Mouse (Mus musculus) monocyte, adult 2 months (primary cell): ENCODE measurements at regions not wholly inside any gene's neighbourhood (a gene's known extent, or its start where the extent isn't known, plus 50 kb on each side); places are given as distances from the start of the nearest gene placed in this dataset.

Source experiments
- DNase-seq, 2 experiments: peaks; one replicate each; pipeline ENCODE4 v3.0.0; 2022; ENCODE audit warnings: low spot score in 2 of 2, low read depth in 1 of 2

- DNase-seq: no peak
Measured at GRCm38 (mm10) chr4:131549581-131549980, 288.5 kb downstream of the Ptpru start.

- no peak for DNase-seq
Measured at GRCm38 (mm10) chr4:131558513-131558912, 279.6 kb downstream of the Ptpru start.

GRCm38 (mm10) chr4:131563851-131564250 is 274.2 kb downstream of the Ptpru start:
- no peak for DNase-seq

- no peak for DNase-seq
Measured at GRCm38 (mm10) chr4:131565203-131565602, 272.9 kb downstream of the Ptpru start.

DNA sequence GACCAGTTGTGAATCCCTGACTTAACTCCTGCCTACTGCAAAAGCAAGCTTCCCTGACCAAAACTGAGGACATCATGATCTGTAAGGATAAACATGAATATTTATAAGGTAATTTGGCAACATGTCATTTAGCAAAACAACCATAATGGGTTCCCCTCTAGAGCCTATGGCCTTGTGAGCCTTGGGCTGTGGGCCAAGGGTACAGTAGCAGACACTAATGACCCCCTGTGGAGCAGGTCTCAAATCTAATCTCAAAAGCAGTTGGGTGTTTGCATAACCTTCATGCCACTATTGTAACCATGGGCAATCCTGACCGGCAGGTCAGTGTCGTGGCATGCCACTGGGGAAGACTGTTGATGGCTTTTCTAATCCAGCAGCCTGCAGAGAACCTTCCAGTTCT is 270.8 kb downstream of the Ptpru start:
- DNase-seq: no peak

DNA sequence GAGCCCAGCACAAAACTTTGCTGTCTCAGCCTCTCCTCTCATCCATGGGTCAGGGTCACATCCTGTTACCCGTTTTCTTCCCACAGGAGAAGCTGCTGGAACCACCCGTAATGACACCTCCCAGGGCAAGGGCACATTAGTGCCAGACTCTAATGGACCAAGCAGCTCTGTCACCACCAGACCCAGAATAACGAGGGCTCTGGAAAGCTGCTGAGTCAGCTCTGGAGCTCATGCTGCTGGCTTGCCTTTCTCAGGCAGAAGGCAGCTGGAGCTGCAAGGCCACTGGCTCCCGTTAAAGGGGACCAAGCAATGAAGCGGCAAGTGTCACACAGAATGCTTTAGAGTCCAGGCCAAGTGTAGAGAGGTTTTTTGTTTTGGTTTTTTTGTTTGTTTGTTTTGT is 268.9 kb downstream of the Ptpru start:
- no peak for DNase-seq

GRCm38 (mm10) chr4:131577571-131577970 is 260.5 kb downstream of the Ptpru start:
- no peak for DNase-seq

DNA sequence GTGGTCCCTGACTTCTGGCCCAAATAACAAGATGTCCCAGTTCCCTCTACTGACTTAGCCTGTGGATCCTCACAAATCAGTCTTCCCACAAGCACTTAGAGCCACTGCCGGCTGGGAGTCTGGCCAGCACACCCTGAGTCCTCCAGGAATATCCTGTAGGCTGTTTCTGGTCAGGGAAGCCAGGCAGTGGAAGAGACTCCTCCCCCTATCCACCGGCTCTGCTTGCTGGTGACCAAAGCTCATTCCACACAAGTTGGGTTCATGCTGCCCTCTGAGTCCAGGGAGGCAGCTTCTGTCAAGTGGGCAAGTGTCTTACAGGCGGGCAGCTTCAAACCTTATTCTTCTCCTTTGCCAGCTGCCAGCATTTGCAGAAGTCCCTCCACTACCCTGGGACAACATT is 252.1 kb downstream of the Ptpru start:
- DNase-seq: no peak

DNA sequence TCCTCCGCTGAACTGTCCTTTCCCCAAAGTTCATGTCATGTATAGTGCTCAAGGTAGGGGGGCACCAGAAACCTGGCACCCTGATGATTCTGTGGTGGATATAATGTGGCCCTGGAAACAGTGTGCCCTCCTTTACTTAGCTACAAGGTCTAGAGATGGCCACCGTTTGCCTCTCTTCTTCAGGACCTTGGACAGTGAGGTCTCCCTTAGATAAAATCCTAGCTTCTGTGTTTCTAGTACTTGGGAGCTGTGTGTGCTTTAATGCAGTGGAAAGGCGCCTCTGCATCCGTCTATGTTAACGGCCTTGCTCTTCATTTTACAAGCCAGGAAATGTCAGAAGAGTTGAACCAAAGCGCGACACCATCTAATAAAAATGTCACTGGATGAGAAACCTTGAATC is 250.6 kb downstream of the Ptpru start:
- DNase-seq: no peak

DNA sequence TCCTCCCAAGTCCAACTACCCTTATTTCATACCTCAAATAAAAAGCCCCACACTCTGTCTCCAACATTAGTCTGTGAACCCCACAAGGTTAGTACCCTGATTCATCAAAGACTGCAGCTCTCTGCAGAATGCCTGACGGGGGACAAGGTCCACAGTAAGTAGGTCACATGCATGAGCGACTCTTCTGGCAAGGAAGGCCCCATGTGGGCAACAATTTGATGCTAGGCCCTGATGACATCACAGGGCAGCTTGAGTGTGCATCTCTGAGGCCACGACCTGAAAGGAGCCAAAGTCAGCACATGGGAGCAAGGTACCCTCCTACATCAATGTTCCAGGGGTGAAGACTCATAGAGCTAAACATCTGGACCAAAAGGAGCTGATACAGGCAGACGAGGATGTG is 248.0 kb downstream of the Ptpru start:
- DNase-seq: no peak

DNA sequence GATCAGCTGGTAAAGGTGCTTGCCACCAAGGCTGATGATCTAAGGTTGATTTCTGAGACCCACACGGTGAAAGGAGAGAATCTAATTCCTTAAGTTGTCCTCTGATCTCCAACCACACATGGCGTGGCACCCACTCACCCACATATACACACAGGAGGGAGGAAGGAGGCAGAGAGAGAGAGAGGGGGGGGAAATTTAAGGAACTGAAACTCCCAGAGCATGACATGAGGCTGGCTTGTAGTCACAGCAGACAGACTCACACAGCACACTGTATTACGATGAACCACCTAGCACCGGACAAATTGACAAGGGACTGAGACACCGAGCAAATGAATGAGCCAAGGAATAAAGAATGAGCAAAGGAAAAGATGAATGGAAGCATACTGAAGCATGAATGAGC is 246.6 kb downstream of the Ptpru start:
- no peak for DNase-seq

DNA sequence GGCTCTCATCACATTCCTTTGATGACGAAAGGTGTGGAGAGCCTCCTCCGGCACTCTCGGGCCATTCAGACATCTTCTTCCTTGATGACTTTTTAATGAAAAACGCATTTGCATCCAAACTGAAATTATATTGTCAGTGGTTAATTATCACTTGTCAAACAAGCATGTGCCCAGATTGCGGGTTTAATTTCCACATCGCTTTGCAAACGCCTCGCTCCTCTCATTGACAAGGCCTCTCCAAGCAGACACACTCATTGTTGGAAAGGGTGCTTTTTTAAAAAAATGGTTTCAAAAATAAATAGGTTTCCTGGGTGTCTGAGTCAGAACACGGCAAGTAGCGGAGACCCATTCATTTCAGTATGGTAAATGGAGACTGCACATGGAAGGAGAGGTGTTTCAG is 240.1 kb downstream of the Ptpru start:
- DNase-seq: no peak

GRCm38 (mm10) chr4:131614434-131614833 is 223.7 kb downstream of the Ptpru start:
- DNase-seq: no peak

GRCm38 (mm10) chr4:131615587-131615986 is 222.5 kb downstream of the Ptpru start:
- DNase-seq: no peak

- DNase-seq: no peak
Measured at GRCm38 (mm10) chr4:131638105-131638504, 200.0 kb downstream of the Ptpru start.

DNA sequence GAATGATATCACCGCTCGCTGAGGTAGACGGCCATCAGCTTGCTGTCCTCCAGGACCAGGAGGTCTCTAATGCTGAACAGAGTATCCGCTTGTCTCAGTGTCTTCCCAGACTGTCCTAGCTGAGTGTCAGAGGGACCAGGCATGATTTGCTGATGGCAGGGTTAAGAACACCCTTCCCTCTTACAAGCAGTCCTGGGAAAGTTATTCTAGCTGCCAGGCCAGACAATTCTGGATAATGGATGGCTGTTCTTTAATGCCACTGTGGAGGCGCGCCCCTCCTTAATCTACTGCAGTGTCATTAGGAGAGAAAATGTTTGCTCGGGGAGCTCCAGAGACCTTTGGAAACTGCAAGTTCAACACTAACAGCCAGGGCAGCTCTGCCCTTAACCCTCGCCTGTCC is 182.1 kb downstream of the Ptpru start:
- no peak for DNase-seq

DNA sequence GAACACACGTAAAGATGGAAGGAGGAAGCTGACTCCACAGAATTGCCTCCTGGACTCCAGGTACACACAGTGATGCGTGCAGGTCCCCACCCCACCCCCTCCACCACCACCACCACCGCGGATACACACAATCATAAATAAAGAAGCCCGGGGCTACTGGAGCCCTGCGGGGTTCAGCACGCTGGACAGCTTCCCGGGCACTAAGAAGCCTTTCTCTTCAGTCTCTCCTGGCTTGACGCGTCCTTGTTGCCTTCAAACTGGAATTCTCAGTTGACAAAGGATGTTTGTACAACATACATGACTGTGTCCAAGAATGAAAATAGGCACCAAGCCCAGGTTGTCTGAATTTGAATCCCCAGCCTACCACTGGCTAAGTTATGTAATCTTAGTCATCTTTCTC is 180.2 kb downstream of the Ptpru start:
- DNase-seq: no peak

- no peak for DNase-seq
Measured at GRCm38 (mm10) chr4:131660931-131661330, 177.2 kb downstream of the Ptpru start.

GRCm38 (mm10) chr4:131671784-131672515 is 166.1 kb downstream of the Ptpru start:
- no peak for DNase-seq

DNA sequence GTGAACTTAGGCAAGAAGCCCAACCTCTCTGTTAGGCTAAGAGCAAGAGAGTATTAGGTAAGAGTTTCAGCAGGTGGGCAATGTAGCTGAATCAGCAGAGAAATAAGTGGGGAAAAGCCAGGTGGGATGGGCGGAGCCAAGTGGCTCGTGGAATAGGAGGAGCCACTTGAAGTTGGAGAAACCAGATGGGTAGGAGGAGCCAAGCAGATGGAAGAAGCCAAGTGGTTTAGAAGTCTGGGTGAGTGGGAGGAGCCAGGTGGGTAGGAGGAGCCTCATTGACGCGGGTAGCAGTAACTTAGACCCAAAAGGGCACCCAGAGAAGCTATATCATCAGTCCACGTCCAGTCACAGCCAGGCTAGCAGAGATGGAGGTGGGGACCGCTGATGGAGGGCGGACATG is 160.1 kb downstream of the Ptpru start:
- no peak for DNase-seq

DNA sequence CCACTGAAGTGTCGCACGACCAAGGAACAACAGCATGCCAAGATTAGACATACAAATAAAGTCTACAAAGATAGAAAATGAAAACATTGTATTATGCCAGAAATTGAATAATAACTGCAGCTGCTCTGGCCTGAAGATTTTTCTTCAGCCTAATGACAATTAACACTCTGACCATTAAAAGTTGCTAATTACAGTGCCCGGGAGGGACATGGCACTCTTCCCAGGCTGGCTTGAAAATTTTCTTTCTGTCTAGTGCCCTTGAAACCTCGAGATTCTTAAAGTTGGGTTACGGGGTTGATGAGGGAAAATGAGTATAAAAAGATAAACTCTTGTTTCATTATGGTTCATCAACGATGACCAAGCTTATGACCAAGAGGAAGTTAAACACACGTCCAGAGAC is 154.9 kb downstream of the Ptpru start:
- no peak for DNase-seq

DNA sequence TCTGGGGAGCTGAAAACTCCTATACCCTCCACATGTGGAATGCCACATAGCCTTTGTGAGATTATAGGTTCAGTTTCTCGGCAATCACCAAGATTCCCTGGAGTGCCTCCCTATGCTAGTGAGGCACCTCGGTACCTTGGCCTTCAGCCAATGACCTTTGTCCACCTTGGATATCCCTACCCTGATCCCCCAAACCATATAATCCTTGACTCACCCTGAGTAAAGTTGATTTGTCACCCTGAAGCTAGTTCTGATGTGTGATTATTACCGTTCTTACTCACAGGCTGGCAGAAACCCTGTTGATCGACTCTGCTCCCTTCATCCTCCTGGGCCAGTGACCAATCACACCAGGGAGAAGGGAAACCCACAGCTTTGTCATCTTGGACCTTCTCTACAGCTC is 152.5 kb downstream of the Ptpru start:
- no peak for DNase-seq

DNA sequence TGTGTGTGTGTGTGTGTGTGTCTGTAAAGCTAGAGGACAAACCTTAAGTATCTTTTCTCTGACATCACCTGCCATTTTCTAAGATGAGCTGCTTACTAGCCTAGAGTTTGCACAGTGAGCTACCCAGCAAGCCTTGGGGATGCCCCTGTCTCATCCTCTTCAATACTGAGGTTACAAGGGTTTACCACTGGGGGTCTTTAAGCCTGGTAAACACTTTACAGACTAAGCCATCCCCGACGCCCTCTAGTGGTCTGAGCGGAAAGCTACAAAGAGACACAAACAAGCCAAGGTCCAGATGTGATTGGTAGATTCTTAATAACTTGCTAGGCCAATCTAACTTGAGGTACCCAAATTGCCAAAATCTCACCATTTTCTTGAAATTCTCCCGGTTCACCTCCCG is 143.9 kb downstream of the Ptpru start:
- DNase-seq: no peak
